Mouse (Mus musculus) CH12.LX (cell line): ENCODE measurements at regions not wholly inside any gene's neighbourhood (a gene's known extent, or its start where the extent isn't known, plus 50 kb on each side); places are given as distances from the start of the nearest gene placed in this dataset.

Experiments
- ETS1 ChIP-seq: conservative IDR thresholded peaks from 2 replicates; pipeline ENCODE4 v1.6.1; 2012; ENCODE audit warnings: low read depth, mild to moderate bottlenecking, inconsistent platforms, low read length, improper control_type of control experiment, moderate library complexity
- NRF1 ChIP-seq: IDR thresholded peaks from 2 replicates; pipeline ENCODE4 v1.6.1; 2014; ENCODE audit warnings: low read depth, mild to moderate bottlenecking, inconsistent platforms, low read length, improper control_type of control experiment, moderate library complexity
- TBP ChIP-seq: conservative IDR thresholded peaks from 2 replicates; pipeline ENCODE4 v1.6.1; 2011; ENCODE audit warnings: low read depth, low read length, improper control_type of control experiment

- TF ChIP-seq ETS1 (no peak), NRF1 (no peak), TBP (no peak)
These were observed 313.8 kb upstream of the Ubash3b start for GRCm38 (mm10) chr9:41475326-41475725.
